Mouse (Mus musculus) E14TG2a.4 (cell line): Measurements from ENCODE around the gene Ppp2r2d.

ENCODE experiments used
- CTCF ChIP-seq: conservative IDR thresholded peaks from 2 replicates; pipeline ENCODE4 v1.5.1; 2014; ENCODE audit warnings: low read length
- POU5F1 ChIP-seq: IDR thresholded peaks from 2 replicates; pipeline ENCODE4 v1.6.1; 2014; ENCODE audit warnings: low read length, borderline replicate concordance

DNA sequence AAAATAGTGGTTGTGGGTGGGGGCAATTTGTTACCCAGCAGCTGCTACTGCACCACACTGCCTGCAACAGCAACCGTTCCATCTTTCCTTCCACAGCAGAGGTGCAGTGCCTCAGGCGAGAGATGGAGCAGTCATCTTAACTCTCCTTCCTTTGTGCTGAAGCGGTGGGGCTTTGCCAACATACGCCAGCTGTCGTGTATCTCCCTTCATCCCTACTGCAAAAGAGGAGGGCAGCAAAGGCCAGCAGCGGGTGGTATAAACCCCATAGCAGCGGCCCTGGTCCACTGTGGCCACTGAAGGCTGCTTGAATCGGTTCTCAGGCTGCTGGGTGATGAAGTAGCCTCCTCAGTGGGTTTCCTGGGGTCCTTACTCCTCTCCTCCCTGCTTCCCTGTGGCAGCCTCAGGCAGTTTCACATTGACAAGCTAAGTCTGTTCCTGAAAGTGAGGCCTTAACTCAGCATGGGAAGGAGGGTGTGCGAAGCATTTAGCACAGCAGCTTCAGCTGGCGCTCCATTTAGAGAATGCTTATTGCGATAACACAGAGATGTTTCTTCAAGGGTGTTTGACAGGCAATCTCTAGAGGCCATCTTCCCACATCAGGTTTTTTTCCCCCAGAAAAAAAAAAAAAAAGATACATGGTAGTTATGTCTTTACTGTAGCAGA is 32.5 kb upstream of the Ppp2r2d start:
- TF ChIP-seq CTCF (no peak), POU5F1 (no peak)
